Mouse (Mus musculus) kidney, postnatal 14 days (tissue): Measurements from ENCODE around the gene D630036H23Rik.
A peak's percentile ranks its signal among the peaks of the same experiment; 100 is the strongest.
"Not testable (repeated sequence)": the region's sequence is repeated elsewhere in the genome, so short reads cannot be mapped to it uniquely, and the experiment has no call there.

Source experiments
- DNase-seq: peaks from one replicate; pipeline ENCODE4 v3.0.0; 2022; ENCODE audit warnings: mixed read lengths

The D630036H23Rik gene

DNA sequence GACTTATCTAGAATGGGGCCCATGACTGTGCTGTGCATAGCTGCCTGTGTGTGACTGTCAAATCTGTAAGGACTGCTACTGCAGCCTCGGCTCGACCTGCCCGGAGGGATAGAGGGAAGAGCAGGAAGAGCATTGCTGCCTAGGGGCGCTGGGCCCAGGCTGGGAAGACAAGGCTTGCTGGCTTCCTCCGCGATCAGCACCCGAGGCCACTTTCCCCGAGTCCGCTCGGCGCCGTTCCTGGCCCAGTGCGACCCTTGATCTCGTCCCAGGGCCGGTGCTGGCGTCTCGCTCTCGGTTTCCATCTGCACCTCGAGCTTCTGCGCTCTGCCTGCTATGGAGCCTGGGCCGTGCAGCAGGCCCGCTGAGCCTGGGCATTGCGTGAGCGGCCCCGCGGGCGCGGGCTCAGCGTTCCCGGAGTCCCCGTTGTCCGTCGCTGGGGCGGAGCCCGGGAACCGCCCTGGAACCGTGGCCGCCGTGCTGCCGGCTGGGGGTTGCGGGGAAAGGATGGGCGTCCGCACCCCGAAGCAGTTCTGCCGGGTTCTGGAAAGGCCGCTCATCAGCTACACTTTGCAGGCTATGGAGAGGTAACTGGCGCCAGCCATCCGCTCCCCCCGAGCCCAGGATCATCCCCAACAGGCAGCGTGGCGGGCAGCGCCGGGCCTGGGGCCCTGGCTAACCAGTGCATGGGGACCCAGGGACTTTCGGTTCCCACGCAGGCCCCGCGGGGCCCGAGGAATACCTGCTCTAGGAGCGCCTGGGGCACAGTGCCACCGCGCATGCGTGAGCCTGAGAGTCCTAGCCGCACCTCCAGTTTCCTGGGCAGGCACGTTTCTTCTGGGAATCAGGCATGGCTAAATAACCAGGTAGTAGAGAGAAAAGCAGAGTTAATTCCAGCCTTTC lies at the start of gene D630036H23Rik, which contains the start of gene Ispd:
TSS of gene D630036H23Rik (minus strand) at position 741 of the 900 bp plus-strand sequence.
TSS of gene Ispd (plus strand) at position 10 of the 900 bp plus-strand sequence.
- DNase-seq, result peak; percentile 93

DNA sequence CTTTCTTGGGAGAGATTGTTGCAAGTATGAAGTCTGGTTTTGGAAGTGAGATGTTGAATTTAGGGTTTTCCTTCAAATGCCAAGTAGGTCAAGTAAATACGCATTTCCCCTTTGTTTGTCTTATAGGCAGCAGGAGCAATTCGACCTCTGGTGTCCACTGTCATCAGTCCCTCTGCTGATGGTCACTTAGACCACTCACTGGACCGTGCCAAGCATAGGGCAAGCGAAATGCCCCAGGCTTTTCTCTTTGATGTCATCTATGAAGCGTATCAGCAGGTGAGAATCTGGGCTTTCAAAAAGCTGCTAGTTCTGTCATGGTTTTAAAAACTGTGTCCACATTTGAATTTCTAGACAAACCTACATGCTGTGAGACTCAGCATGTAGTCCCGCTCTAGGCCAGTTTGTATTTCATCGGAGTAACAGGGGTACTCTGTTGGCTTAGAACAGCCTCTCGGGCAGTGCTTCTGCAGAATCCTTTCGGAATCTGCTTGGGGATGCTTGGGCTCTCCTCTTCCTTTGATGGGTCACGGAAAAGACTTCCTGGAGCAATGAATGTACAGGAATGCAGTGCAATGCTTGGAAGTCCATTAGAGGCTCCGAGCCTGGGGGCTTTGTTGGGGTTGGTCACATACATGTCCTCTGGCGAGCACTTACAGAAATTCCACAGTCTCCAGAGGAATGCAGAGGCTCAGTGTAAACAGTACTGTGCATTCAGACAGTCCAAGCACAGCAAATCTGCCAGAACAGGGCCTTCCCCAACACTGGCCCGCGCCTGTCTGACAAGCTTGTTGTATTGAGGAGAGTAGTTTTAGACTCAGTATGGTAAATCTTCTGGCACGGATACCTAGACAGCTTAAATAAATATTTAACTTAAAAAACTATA lies 44.4 kb upstream of the D630036H23Rik start:
- DNase-seq, result peak; percentile 42

DNA sequence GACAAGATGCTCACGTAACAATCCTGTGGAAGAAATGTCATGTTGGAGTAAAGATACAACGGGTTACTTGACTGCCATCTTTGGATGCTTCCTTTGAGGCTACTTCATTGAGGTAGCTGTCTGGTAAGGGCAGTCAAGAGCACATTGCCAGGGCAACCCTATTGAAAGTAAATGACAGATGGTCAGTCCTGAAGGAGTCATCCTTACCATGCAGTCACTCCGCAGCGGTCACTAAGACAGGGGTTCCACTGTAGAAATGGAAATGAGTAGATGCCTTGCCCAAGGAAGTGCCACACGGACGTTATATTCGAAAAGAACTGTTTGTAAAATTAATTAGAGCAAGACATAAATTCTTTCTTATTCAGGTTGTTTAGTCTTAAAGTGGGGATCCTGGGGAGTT lies 43.3 kb upstream of the D630036H23Rik start:
- DNase-seq, result no peak

DNA sequence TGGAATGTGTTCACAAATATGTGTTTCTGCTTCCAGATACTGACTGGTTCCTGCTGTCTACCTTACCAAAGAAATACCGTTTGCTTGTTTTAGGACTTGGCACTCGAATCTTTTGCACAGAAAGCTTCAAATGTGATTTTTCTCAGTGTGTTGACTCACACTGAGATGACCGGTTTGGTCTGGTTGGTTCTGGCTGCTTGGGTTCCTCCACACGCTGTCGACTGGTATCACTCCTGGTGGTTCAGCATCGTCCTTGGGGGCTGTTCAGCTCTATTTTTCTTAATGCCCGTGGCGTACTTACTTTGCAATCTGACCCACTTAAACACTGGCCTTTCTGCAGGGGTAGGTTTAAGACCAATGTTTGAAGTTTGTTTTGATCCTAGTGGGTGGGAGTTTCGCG lies 41.7 kb upstream of the D630036H23Rik start:
- peak; percentile 47 for DNase-seq

DNA sequence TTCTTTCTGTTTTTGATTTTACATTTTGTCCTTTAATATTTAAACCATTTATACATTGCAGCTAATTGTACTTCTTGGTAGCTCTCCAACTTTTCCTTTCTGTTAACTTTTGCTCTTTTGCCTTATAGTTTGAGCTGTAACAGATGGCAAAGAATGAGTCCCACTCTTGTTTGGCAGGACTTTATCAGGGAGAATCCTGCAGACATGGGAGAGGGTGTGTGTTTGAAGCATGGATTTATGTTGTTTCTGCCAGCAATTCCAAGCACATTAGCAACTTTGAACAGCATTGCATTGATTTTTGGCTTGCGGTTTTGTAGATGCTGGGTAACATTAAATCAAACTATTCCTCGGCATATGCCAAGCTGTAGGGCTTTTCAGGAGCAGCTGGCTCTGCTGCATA lies 13.1 kb upstream of the D630036H23Rik start:
- no peak for DNase-seq

DNA sequence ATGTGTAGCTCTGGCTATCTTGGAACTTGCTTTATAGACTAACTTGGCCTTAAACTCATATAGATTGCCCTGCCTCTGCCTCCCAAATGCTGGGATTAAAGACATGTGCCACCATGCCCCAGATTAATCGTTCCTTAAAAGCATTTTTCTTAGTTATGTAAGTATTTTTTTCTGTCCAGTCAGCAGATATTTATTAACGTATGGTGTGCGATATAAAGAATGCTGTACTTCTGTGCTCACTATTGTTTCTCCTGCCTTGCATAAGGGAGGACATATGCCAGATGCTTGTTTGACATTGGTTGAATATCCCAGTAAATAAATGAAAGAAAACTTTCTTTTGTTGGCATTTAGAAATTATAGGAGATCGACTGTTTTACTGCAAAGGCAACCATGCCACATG lies 5.0 kb upstream of the D630036H23Rik start:
- DNase-seq, result no peak

DNA sequence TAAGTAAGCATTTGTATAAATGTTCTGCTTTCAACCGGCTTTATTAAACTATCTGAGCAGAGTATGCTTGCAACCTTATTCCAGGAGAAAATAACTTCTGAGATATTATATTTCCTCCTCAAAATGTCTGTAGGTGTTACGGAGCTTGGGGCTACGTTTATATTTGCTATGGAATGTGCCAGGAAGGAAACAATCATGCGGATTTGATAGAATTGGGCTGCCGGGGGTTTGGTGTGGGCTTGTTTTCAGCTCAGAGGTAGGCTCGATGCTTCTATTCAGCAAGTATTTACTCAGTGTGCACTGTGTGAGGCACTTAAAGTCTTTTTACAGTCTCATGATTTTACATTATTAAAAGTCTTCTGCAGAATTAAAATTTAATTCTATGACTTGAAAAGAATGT lies 3.4 kb upstream of the D630036H23Rik start:
- no peak for DNase-seq

DNA sequence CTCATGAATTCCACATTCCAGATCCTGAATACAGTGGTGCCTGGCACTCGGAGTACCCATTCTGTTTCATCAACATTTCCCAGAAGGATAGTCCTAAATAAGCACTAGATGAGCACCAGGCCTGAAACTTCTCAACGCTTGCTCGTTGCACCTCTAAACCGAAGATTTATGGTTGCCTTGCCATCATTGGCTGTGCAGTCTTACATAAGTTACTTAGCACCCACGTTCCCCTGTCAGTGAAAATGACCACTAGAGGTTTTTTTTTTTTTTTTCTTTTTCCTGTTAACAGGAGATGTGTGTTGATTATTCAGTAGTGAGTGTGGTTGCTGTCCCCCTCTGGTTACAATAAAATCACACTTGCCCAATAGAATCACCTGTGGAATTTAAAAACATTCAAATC lies 1.2 kb downstream of the D630036H23Rik start:
- DNase-seq, result peak; percentile 20

DNA sequence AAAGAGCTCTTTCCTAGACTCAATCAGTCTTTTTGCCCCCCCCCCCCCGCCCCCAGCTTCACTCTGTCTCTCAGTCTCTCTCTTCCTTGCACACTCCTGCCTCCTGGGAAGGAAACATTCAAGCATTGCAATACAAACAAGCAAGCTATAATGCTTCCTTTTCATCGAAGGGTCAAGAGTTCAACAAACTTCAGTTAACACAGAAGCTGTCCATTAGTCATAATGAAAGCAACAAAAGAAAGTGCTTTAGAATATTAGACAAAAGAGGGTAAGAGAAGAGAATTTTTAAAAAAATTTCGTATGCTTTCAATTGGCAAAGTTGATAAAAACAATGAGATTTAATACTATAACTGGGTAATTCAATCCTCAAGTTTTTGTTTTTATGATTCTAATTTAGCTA lies 1.7 kb downstream of the D630036H23Rik start:
- no peak for DNase-seq

DNA sequence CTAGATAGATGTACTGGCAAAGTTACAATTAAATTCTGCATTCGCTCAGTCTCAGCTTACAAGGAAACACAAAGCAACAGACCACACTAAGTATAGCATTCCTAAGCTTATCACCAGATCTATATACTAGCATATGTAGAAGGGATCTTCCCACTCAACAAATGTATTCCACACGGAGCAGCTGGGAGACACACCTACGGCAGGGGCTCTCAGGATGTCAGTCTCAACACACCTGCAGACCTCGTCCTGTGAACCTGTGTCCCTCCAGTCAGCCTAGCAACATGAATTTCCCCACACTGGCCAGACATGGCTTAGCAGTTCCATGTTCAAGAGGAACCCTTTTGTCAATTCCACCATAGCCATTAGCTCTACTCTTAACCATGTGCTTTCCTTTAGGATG lies 5.6 kb downstream of the D630036H23Rik start:
- not testable (repeated sequence) for DNase-seq

DNA sequence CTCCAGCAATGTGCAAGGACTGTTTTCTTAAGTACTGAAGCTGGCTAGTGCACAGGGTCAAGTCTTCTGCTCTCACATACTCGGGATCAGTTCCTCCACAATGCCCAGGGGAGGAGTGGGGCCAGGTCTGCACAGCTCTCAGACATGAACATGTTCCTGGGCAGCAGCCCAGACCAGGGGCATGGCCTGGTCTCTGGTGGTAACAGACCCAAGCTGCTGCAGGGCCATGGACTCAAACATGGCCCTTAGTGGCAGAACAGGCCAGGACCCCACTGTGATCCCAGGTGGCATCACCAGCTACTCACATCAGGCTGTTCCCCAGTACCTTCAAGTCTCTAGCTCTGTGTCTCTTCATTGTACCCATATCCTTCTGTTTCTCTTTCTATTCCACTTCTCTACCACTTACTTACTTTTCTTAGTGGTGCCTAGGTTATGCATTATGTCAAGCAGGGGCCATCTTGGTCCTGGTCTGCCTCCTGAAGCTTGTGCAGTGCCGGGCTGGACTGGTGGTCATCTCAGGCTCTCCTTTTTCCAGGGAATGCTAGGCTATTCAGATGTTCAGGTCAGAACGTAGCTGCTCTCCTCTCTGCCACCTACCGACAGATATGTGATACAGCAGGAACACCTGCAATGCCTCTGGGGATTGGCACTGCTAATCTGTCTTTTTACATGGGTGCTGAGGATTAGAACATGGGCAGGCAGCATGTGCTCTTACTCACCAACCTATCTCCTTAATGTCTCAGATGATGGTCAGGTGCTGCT lies 8.6 kb downstream of the D630036H23Rik start:
- DNase-seq, result no peak

DNA sequence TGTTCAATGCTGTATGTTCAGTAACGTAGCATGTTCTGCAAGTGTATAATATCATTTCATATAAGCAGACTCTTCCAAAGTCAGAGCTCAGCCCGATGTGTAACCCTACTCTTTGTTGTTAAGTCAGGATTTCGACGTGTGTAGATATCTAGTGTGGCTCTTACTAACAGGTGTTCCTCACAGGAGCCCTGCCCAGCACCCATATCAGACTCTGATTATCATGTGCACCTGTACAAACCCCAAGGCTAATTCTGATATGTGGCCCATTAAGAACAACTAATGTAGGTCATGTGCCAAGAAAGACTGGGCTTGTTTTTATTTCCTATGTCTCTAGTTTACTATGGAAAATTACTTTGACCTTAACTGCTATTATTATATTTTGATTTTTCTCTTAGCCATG lies 18.0 kb downstream of the D630036H23Rik start:
- no peak for DNase-seq

DNA sequence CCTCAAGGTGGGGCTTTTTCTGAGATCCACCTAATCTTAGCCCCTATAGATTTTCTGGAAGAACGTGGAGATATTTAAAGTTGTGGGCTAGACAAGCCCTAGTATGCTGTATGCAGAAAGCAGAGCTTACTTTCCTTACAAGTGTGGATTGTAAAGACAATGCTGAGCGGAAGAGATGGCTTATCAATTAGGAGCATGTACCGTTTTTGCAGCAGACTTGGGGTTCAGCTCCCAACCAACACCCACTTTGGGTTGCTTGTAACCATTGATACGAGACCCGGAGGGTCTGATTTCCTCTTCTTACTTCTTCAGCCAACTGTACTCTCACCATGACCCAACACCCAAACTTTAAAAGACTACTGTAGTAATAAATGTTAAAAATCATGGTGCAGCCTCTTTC lies 21.3 kb downstream of the D630036H23Rik start:
- DNase-seq, result no peak

DNA sequence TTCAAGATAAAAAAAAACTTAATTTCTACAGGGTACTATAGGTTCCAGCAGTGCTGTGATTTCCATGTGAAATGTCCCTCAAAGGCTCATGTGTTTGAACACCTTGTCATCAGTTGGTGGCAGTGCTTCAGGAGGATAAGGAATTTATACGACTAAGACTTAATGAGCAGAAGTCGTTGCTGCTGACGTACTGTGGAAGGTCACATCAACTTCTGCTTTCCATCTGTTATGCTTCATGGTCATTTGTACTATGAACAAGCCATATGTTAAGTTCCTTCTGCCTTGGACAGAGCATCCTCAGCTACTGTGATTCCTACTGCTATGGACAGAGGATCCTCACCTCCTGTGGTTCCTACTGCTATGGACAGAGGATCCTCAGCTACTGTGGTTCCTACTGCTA lies 21.9 kb downstream of the D630036H23Rik start:
- no peak for DNase-seq

DNA sequence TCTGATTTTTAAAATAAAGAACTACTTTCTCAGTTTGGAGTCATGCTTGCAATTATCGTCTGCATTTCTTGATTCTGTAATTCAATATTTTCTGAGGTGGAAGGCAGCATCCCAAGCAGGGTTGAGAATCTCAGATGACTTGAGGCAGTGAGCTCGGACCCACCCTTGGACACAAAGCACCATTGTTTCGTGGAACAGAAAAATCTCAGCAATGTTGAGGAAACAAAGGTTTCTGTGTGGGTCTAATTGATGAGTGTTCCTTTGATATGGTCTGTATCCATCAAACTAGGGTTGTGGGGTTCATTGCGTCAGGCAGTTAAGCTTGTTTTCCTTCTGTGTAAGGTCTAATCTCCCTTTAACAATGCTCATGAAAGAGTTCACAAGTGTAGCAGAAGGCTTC lies 37.9 kb downstream of the D630036H23Rik start:
- DNase-seq, result no peak

DNA sequence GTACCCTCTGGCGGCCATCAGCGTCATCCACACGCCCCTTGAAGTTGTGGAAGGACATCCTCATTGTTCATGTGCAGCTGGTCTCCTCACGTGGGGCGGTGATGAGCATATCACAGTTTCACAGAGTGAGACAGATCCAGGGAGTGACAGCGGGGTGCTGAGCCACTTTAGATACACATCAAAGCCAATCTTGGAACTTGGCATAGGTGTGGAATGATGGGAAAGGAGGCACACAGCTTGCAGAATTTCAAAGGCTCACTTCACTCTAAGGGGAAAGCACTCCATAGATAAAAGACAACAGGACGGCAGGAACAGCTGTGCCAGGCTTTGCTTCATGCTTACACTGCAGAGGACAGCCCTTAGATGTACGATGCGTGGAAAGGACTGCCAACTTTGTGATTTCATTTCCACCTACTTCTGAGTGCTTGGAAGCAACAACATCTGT lies 48.1 kb downstream of the D630036H23Rik start:
- DNase-seq, result no peak

DNA sequence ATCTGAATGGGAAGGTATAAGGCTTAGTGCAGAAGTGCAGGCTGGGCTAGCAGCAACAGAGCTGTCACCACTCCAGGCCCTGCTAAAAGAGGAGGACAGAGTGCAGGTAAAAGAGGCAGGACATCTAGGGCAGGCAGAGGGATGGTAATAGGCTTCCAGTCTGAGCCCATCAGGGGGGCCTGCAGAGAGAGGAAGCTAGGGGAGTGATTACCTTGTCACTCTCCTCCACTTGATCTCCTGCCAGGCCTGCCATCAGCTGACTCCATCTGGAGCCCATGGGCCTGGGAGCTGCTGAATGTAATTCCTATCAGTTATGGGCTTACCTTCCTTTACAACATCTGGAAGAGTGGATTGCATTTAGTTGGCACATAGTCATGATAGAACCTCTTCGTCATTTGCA lies 49.3 kb downstream of the D630036H23Rik start:
- no peak for DNase-seq
